Mouse (Mus musculus): ENCODE measurements around the gene Tmem259.

DNA sequence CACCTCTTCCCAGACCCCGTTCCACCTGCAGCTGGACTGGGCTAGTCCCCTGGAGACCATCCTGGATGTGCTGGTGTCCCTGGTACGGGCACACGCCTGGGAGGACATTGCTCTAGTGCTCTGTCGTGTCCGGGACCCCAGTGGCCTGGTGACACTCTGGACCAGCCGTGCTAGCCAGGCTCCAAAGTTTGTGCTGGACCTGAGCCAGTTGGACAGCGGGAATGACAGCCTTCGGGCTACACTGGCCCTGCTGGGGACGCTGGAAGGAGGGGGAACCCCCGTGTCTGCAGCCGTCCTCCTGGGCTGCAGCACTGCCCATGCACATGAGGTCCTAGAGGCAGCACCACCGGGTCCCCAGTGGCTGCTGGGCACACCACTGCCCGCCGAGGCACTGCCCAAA lies 11.3 kb downstream of the Tmem259 start:
- TF ChIP-seq CHD2 (IDR thresholded peaks at IDR 0.05; ENCODE audit: low read depth, low read length) (no peak), MAFK (IDR thresholded peaks at IDR 0.05; ENCODE audit: insufficient read depth, low read depth, low read length) (no peak)

Measured in ES-E14 (cell line).